Mouse (Mus musculus): Measurements from ENCODE around the gene Rbfox1. TPM values are rescaled to one million over a fixed set of nuclear protein-coding genes. Genes with fewer than 3 reads are reported as not detected.

Gene Rbfox1
- total and polyA plus RNA-seq, 2 experiments from 2014 or later: 129 to 214 TPM

- Histone ChIP-seq H3K9me3 (ENCODE audit: low read length) (no peaks in the 10 kb centered on the region), H3K4me3 (ENCODE audit: low read depth, low read length) (no peak overlapping the region), H3K27ac (ENCODE audit: low read depth, low read length) (no peak overlapping the region), H3K36me3 (ENCODE audit: insufficient read depth) (no peaks in the 10 kb centered on the region), H3K4me1 (ENCODE audit: insufficient read depth) (no peaks in the 10 kb centered on the region), H3K9ac (no peak overlapping the region), H3K27me3 (ENCODE audit: insufficient read depth, low read length) (no peaks in the 10 kb centered on the region), H3K4me2 (ENCODE audit: low read depth) (no peak overlapping the region)
- WGBS: 63% methylated on average over 5 of the region's 5 CpGs
- DNase-seq: no peak
- ATAC-seq: no peak
- no peak for TF ChIP-seq CTCF (IDR thresholded peaks at IDR 0.05; ENCODE audit: low read depth)
Observed at GRCm38 (mm10) chr16:6835051-6835450, 949.9 kb downstream of the Rbfox1 start.

- Histone ChIP-seq H3K27me3 (ENCODE audit: insufficient read depth, low read length) (no peaks in the 10 kb centered on the region), H3K4me3 (ENCODE audit: low read depth, low read length) (no peak overlapping the region), H3K36me3 (ENCODE audit: insufficient read depth) (no peaks in the 10 kb centered on the region), H3K9me3 (ENCODE audit: low read length) (no peaks in the 10 kb centered on the region), H3K27ac (ENCODE audit: low read depth, low read length) (no peak overlapping the region), H3K9ac (no peak overlapping the region), H3K4me2 (ENCODE audit: low read depth) (0 out of 2 replicates have a peak overlapping the region, but pooled peaks have one; percentile 8), H3K4me1 (ENCODE audit: insufficient read depth) (no peaks in the 10 kb centered on the region)
- WGBS: 34% methylated on average over 15 of the region's 15 CpGs
- peak; percentile 90 for TF ChIP-seq CTCF (IDR thresholded peaks at IDR 0.05; ENCODE audit: low read depth)
- DNase-seq (peak; percentile 87), ATAC-seq (peak; percentile 95)
Observed at GRCm38 (mm10) chr16:6839299-6839995, 954.3 kb downstream of the Rbfox1 start.

GRCm38 (mm10) chr16:6840007-6840406 lies 954.9 kb downstream of the Rbfox1 start:
- Histone ChIP-seq H3K36me3 (ENCODE audit: insufficient read depth) (no peaks in the 10 kb centered on the region), H3K4me3 (ENCODE audit: low read depth, low read length) (no peak overlapping the region), H3K4me1 (ENCODE audit: insufficient read depth) (no peaks in the 10 kb centered on the region), H3K9ac (no peak overlapping the region), H3K9me3 (ENCODE audit: low read length) (no peaks in the 10 kb centered on the region), H3K27ac (ENCODE audit: low read depth, low read length) (no peak overlapping the region), H3K27me3 (ENCODE audit: insufficient read depth, low read length) (no peaks in the 10 kb centered on the region), H3K4me2 (ENCODE audit: low read depth) (0 out of 2 replicates have a peak overlapping the region, but pooled peaks have one; percentile 8)
- 67% methylated on average over 3 of the region's 3 CpGs for WGBS
- ATAC-seq (0 out of 2 replicates have a peak, but pooled peaks have one; percentile 16), DNase-seq (no peak)
- TF ChIP-seq CTCF (IDR thresholded peaks at IDR 0.05; ENCODE audit: low read depth): no peak

DNA sequence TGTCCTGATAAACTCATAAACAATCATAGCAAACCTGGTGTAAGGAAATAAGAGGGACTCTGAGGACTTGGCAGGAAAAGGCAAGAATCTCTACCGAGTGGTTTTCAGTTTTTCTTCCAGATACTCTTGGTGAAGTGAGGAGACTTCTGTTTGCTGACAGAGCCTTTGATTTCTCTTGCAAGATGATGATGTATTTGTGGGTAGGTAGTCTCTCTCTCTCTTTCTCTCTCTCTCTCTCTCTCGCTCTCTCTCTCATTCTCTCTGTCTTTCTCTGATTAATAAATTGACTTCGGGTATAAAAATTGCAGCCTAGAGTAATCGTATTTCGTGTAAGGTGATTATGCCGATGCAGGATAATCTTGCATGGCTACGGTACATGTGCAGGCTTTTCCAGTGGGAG lies 955.3 kb downstream of the Rbfox1 start:
- Histone ChIP-seq H3K9me3 (ENCODE audit: low read length) (no peaks in the 10 kb centered on the region), H3K4me1 (ENCODE audit: insufficient read depth) (no peaks in the 10 kb centered on the region), H3K9ac (no peak overlapping the region), H3K27me3 (ENCODE audit: insufficient read depth, low read length) (no peaks in the 10 kb centered on the region), H3K4me2 (ENCODE audit: low read depth) (no peak overlapping the region), H3K4me3 (ENCODE audit: low read depth, low read length) (no peak overlapping the region), H3K27ac (ENCODE audit: low read depth, low read length) (no peak overlapping the region), H3K36me3 (ENCODE audit: insufficient read depth) (no peaks in the 10 kb centered on the region)
- WGBS: 71% methylated on average over 7 of the region's 7 CpGs
- DNase-seq (no peak), ATAC-seq (no peak)
- no peak for TF ChIP-seq CTCF (IDR thresholded peaks at IDR 0.05; ENCODE audit: low read depth)

GRCm38 (mm10) chr16:6842066-6842785 lies 957.1 kb downstream of the Rbfox1 start:
- ATAC-seq (no peak), DNase-seq (no peak)
- H3K9me3 ChIP-seq (ENCODE audit: low read length): no peaks in the 10 kb centered on the region
- no peaks in the 10 kb centered on the region for H3K27me3 ChIP-seq (ENCODE audit: insufficient read depth, low read length)
- no peak overlapping the region for H3K4me2 ChIP-seq (ENCODE audit: low read depth)
- TF ChIP-seq CTCF (IDR thresholded peaks at IDR 0.05; ENCODE audit: low read depth): no peak
- H3K27ac ChIP-seq (ENCODE audit: low read depth, low read length): no peak overlapping the region
- no peaks in the 10 kb centered on the region for H3K36me3 ChIP-seq (ENCODE audit: insufficient read depth)
- H3K4me3 ChIP-seq (ENCODE audit: low read depth, low read length): no peak overlapping the region
- 40% methylated on average over 8 of the region's 8 CpGs for WGBS
- H3K9ac ChIP-seq: no peak overlapping the region
- no peaks in the 10 kb centered on the region for H3K4me1 ChIP-seq (ENCODE audit: insufficient read depth)

DNA sequence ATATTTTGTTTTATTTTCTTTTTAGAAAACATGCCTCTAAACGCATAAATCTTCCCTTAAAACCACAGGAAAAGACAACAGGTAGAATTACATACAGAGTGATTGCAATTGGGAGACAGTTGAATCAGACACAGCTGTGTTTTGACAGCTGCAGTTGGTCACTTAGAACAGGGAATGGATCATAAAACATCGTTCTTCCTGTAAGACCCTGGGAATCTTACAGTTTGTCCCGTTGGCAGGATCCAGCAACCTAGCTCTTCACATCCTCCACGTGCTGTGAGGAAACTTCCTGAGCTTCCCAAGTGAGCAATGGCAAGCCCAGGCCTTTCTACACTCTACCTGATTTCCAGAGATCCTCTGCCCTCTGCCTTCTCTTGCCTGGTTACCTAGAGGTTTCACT lies 959.5 kb downstream of the Rbfox1 start:
- TF ChIP-seq CTCF (IDR thresholded peaks at IDR 0.05; ENCODE audit: low read depth): no peak
- no peak overlapping the region for H3K27ac ChIP-seq (ENCODE audit: low read depth, low read length)
- H3K9ac ChIP-seq: no peak overlapping the region
- H3K4me2 ChIP-seq (ENCODE audit: low read depth): no peak overlapping the region
- H3K4me3 ChIP-seq (ENCODE audit: low read depth, low read length): no peak overlapping the region
- ATAC-seq (no peak), DNase-seq (no peak)
- 70% methylated on average over 4 of the region's 4 CpGs for WGBS
- no peaks in the 10 kb centered on the region for H3K4me1 ChIP-seq (ENCODE audit: insufficient read depth)
- no peaks in the 10 kb centered on the region for H3K36me3 ChIP-seq (ENCODE audit: insufficient read depth)
- no peaks in the 10 kb centered on the region for H3K27me3 ChIP-seq (ENCODE audit: insufficient read depth, low read length)
- no peaks in the 10 kb centered on the region for H3K9me3 ChIP-seq (ENCODE audit: low read length)

DNA sequence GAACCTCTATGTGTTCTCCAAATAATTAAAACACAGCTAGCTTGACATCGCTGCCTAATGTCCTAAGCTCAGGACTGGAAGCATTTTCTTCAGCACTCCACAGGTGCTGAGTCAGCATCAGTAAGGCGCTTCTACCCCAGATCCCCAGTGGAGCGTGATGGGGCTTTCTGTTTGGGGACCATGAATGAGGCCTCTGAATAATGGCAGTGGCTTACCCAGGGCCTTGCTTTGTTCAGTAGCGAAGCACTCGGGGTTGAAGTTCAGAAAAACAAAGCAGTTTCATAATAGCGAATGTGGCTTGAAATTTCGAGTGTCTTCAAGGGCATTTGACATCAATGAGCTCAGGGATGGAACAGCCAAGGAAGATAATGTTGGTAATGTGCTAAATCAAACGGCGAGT lies 966.2 kb downstream of the Rbfox1 start:
- DNase-seq: no peak

More for the DNA sequence above, 966.2 kb downstream of the Rbfox1 start:
- Histone ChIP-seq H3K4me3 (ENCODE audit: low read depth, low read length) (no peak overlapping the region), H3K4me1 (ENCODE audit: insufficient read depth) (no peaks in the 10 kb centered on the region), H3K27me3 (ENCODE audit: insufficient read depth, low read length) (no peaks in the 10 kb centered on the region), H3K36me3 (ENCODE audit: insufficient read depth) (no peaks in the 10 kb centered on the region), H3K4me2 (ENCODE audit: low read depth) (no peak overlapping the region), H3K27ac (ENCODE audit: low read depth, low read length) (no peak overlapping the region), H3K9me3 (ENCODE audit: low read length) (no peaks in the 10 kb centered on the region), H3K9ac (no peak overlapping the region)
- no peak for ATAC-seq
- TF ChIP-seq CTCF (IDR thresholded peaks at IDR 0.05; ENCODE audit: low read depth): no peak
- 17% methylated on average over 9 of the region's 9 CpGs for WGBS

Data from forebrain, postnatal 0 days (tissue).